Mouse (Mus musculus) intestine, embryonic 14.5 days (tissue): ENCODE data around the gene Mob1b. TPM values are rescaled to one million over a fixed set of nuclear protein-coding genes. Genes with fewer than 3 reads are reported as not detected.

Source experiments
- ATAC-seq: fragments of 200-750 bp; cut with Nextera tagmentation; replicated peaks from 2 replicates; pipeline ENCODE4 v1.8.0; 2017; ENCODE audit warnings: low read depth, moderate number of reproducible peaks, moderate TSS enrichment, moderate library complexity; ENCODE audit not compliant: low FRiP score, low TSS enrichment
- DNase-seq: peaks from one replicate; pipeline ENCODE4 v3.0.0-alpha.2; 2018; ENCODE audit warnings: low spot score
- H3K27ac ChIP-seq: fragments of 300-500 bp; sonication (generic); 2 replicates; pipeline ENCODE4 v1.5.1; 2014; ENCODE audit warnings: low read depth, mild to moderate bottlenecking, control low read depth
- H3K27me3 ChIP-seq: fragments of 300-500 bp; sonication (generic); replicated peaks from 2 replicates; pipeline ENCODE4 v1.6.1; 2014; ENCODE audit warnings: low read length, control low read depth; ENCODE audit not compliant: control insufficient read depth, insufficient read depth
- H3K36me3 ChIP-seq: fragments of 300-500 bp; sonication (generic); 2 replicates; pipeline ENCODE4 v1.6.1; 2014; ENCODE audit warnings: low read length, control low read depth; ENCODE audit not compliant: control insufficient read depth, insufficient read depth
- H3K4me1 ChIP-seq: fragments of 300-500 bp; sonication (generic); replicated peaks from 2 replicates; pipeline ENCODE4 v1.6.1; 2014; ENCODE audit warnings: low read length, control low read depth, mixed read lengths; ENCODE audit not compliant: control insufficient read depth, insufficient read depth
- H3K4me2 ChIP-seq: fragments of 300-500 bp; sonication (generic); 2 replicates; pipeline ENCODE4 v1.6.1; 2014; ENCODE audit warnings: low read length
- H3K4me3 ChIP-seq: fragments of 300-500 bp; sonication (generic); 2 replicates; pipeline ENCODE4 v1.5.1; 2014; ENCODE audit warnings: low read depth, low read length, control low read depth, mixed read lengths
- H3K9ac ChIP-seq: fragments of 300-500 bp; sonication (generic); 2 replicates; pipeline ENCODE4 v1.6.1; 2014; ENCODE audit warnings: mild to moderate bottlenecking, low read length
- H3K9me3 ChIP-seq: fragments of 300-500 bp; sonication (generic); 2 replicates; pipeline ENCODE4 v1.6.1; 2016; ENCODE audit warnings: low read length, control low read depth; ENCODE audit not compliant: control insufficient read depth
- WGBS: fragments of 180-500 bp; shearing (Covaris S2); extraction: QIAGEN DNeasy Blood & Tissue Kit; methylation state at CpG from one replicate; pipeline ENCODE4 v1.1.7; 2014; 5-methylcytosine and 5-hydroxymethylcytosine counted together
- polyA plus RNA-seq: library from polyadenylated mRNA; unstranded; fragments of >200 nt; fragmentation: Nextera tagmentation; extraction: Ambion mirVana; gene quantifications from 2 replicates; pipeline ENCODE4 v1.2.1, GENCODE M21; 2014

Gene Mob1b
- polyA plus RNA-seq, 1 experiment from 2014 or later: 14.7 TPM

DNA sequence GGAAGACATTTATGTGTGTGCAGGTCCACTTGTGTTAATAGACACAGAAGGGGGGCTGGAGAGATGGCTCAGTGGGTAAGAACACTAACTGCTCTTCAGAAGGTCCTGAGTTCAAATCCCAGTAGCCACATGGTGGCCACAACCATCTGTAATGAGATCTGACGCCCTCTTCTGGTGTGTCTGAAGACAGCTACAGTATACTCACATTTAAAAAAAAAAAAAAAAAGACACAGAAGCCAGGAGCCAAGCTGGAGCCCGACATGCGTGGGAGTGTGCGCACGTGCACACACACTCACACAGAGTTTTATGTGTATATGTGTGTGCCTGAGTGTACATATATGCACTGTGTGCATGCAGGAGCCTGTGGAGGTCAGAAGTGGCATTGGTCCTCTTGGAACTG, 42.0 kb downstream of the Mob1b start:
- H3K4me1 ChIP-seq: peaks cover 8% of the 10 kb centered on the region; the same call in 1 of the 2 replicates
- H3K4me2 ChIP-seq: no peak overlapping the region
- DNase-seq: no peak
- H3K27ac ChIP-seq: no peak overlapping the region
- peaks cover 11% of the 10 kb centered on the region for H3K36me3 ChIP-seq
- H3K9me3 ChIP-seq: no peaks in the 10 kb centered on the region
- no peak for ATAC-seq
- WGBS: 89% methylated on average over 5 of the region's 5 CpGs
- no peak overlapping the region for H3K9ac ChIP-seq
- H3K27me3 ChIP-seq: no peaks in the 10 kb centered on the region
- no peak overlapping the region for H3K4me3 ChIP-seq

- peaks cover 8% of the 10 kb centered on the region; the same call in 1 of the 2 replicates for H3K4me1 ChIP-seq
- H3K36me3 ChIP-seq: peaks cover 9% of the 10 kb centered on the region
- peak overlapping the region; percentile 36 for H3K9ac ChIP-seq
- peak overlapping the region; percentile 6; the same call in 1 of the 2 replicates for H3K27ac ChIP-seq
- peak; percentile 66 for ATAC-seq
- WGBS: 1% methylated on average over 21 of the region's 23 CpGs
- H3K4me2 ChIP-seq: peak overlapping the region; percentile 51
- no peaks in the 10 kb centered on the region for H3K9me3 ChIP-seq
- peak overlapping the region; percentile 79 for H3K4me3 ChIP-seq
- DNase-seq: no peak
- H3K27me3 ChIP-seq: no peaks in the 10 kb centered on the region
These were observed 43.9 kb downstream of the Mob1b start for GRCm38 (mm10) chr5:88764430-88764986.

- WGBS: under 1% methylated on average over 51 of the region's 51 CpGs
- H3K4me1 ChIP-seq: peaks cover 8% of the 10 kb centered on the region; the same call in 1 of the 2 replicates
- ATAC-seq: peak; percentile 100
These were observed 44.4 kb downstream of the Mob1b start, which contains the start of gene Dck for GRCm38 (mm10) chr5:88764987-88765481. Dck (plus strand) TSS chr5:88764996.

GRCm38 (mm10) chr5:88765587-88765986, 44.9 kb downstream of the Mob1b start:
- Histone ChIP-seq H3K4me2 (peak overlapping the region; percentile 61), H3K9ac (peak overlapping the region; percentile 75), H3K27ac (peak overlapping the region; percentile 81), H3K27me3 (no peaks in the 10 kb centered on the region), H3K4me3 (peak overlapping the region; percentile 79), H3K36me3 (peaks cover 10% of the 10 kb centered on the region), H3K4me1 (peaks cover 8% of the 10 kb centered on the region; the same call in 1 of the 2 replicates), H3K9me3 (no peaks in the 10 kb centered on the region)
- DNase-seq (no peak), ATAC-seq (no peak)
- WGBS: 17% methylated on average over 6 of the region's 6 CpGs

More at GRCm38 (mm10) chr5:88764987-88765481, 44.4 kb downstream of the Mob1b start, which contains the start of gene Dck:
- peaks cover 10% of the 10 kb centered on the region for H3K36me3 ChIP-seq
- H3K4me3 ChIP-seq: peak within 1 kb of the TSS; percentile 79
- H3K9ac ChIP-seq: peak within 1 kb of the TSS; percentile 75
- H3K4me2 ChIP-seq: peak within 1 kb of the TSS; percentile 61
- H3K9me3 ChIP-seq: no peaks in the 10 kb centered on the region
- peak; percentile 98 for DNase-seq
- no peaks in the 10 kb centered on the region for H3K27me3 ChIP-seq
- peak within 1 kb of the TSS; percentile 81 for H3K27ac ChIP-seq

GRCm38 (mm10) chr5:88766121-88766520, 45.5 kb downstream of the Mob1b start:
- no peak overlapping the region for H3K27ac ChIP-seq
- 64% methylated on average over 6 of the region's 6 CpGs for WGBS
- no peaks in the 10 kb centered on the region for H3K27me3 ChIP-seq
- H3K4me1 ChIP-seq: peaks cover 8% of the 10 kb centered on the region; the same call in 1 of the 2 replicates
- peak overlapping the region; percentile 61 for H3K4me2 ChIP-seq
- H3K9ac ChIP-seq: no peak overlapping the region
- H3K36me3 ChIP-seq: peaks cover 7% of the 10 kb centered on the region; the same call in 1 of the 2 replicates
- ATAC-seq (no peak), DNase-seq (no peak)
- H3K4me3 ChIP-seq: peak overlapping the region; percentile 79
- H3K9me3 ChIP-seq: no peaks in the 10 kb centered on the region

DNA sequence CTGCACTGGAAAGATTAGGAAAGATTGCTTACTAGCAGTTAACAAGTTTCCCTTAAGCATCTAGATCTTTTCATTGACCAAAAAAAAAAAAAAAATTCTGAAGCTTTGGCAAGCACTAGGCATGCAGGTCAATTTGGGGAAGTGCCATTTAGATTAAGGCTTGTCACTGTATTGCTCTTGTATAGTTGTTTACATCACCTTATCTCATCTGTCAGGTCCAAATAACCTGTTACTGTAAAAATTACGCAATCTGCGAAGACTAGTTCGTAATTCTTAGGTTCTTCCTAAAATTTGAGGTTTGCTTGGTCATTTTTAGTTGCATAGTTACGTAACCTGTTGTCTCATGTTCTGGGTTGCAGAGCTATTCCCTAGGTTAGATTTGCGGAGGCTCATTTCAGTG, 46.2 kb downstream of the Mob1b start:
- DNase-seq: no peak
- no peak for ATAC-seq
- Histone ChIP-seq H3K4me3 (no peak overlapping the region), H3K27me3 (no peaks in the 10 kb centered on the region), H3K9ac (no peak overlapping the region), H3K4me2 (no peak overlapping the region), H3K27ac (no peak overlapping the region), H3K4me1 (peaks cover 8% of the 10 kb centered on the region; the same call in 1 of the 2 replicates), H3K36me3 (peaks cover 8% of the 10 kb centered on the region), H3K9me3 (no peaks in the 10 kb centered on the region)
- WGBS: 90% methylated on average over 5 of the region's 5 CpGs

GRCm38 (mm10) chr5:88768201-88768600, 47.5 kb downstream of the Mob1b start:
- H3K36me3 ChIP-seq: peaks cover 21% of the 10 kb centered on the region
- no peaks in the 10 kb centered on the region for H3K27me3 ChIP-seq
- H3K27ac ChIP-seq: no peak overlapping the region
- H3K4me2 ChIP-seq: no peak overlapping the region
- no peak for DNase-seq
- no peak overlapping the region for H3K9ac ChIP-seq
- H3K4me3 ChIP-seq: no peak overlapping the region
- no peak for ATAC-seq
- 85% methylated on average over 6 of the region's 6 CpGs for WGBS
- H3K9me3 ChIP-seq: no peaks in the 10 kb centered on the region
- H3K4me1 ChIP-seq: peaks cover 8% of the 10 kb centered on the region; the same call in 1 of the 2 replicates

DNA sequence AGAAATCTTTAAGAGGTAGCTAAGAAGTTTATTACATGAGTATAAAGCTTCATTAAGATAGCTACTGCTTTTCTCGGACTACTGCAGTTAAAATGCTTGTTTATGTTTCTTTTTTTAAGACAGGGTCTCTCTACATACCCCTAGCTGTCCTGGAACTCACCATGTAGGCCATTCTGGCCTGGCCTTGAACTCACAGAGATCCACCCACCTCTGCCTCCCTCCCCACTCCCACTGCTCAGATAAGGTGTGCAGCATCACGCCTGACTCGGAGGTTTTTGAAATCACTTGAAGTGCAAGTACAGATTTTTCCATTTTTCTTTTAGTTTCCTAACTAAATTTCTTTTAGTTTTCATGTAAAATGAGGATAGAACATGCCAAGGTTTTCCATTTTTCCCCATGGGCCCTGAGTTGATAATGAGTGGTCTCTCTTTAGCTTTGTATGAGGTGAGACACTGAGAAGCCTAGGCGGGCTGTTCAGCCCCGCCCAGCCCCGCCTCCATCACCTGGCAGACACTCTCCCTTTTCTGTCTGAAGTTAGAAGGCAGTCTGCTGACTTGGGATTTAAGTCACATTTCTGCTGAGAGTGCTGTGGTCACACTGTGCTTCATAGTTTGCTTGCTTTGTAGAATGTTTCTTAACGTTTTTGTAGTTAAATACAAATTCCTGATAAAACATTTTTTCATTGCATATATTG, 61.6 kb downstream of the Mob1b start:
- no peak; the same call in 1 of the 2 replicates for ATAC-seq
- Histone ChIP-seq H3K4me3 (no peak overlapping the region), H3K4me1 (no peaks in the 10 kb centered on the region), H3K27me3 (no peaks in the 10 kb centered on the region), H3K27ac (no peak overlapping the region), H3K9ac (no peak overlapping the region), H3K36me3 (peaks cover 71% of the 10 kb centered on the region), H3K9me3 (no peaks in the 10 kb centered on the region), H3K4me2 (no peak overlapping the region)
- 66% methylated on average over 7 of the region's 7 CpGs for WGBS
- DNase-seq: no peak
